Mouse (Mus musculus) spleen, adult 2 months (tissue): ENCODE results near the gene Aplp1.

Source experiments
- CTCF ChIP-seq: fragments of 200-500 bp; IDR thresholded peaks from 2 replicates; pipeline ENCODE4 v1.5.1; 2011; ENCODE audit warnings: mild to moderate bottlenecking, inconsistent platforms; ENCODE audit not compliant: insufficient read depth, insufficient read length, insufficient replicate concordance; ENCODE audit errors: extremely low read depth
- POLR2A ChIP-seq: fragments of 200-500 bp; IDR thresholded peaks from 2 replicates; pipeline ENCODE4 v1.6.1; 2011; ENCODE audit warnings: low read depth, low read length, inconsistent platforms

DNA sequence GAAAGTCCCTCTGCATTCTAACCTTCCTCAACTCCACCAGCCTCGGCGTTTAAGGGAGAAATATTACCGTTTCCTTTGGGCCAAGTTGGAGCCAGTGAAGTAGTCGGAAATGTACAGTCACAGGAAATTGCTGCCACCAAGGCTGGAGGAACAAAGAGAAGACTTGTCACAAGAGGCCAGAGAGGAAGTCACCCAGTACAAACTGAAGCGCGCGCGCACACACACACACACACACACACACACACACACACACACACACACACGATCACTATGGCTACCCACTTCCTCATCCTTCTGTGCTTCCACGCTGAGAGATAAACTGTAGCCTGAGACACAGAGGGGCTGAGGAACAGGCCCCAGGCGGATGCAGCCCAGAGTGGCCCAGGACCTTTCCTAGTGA lies 51.0 kb downstream of the Aplp1 start:
- no peak; the same call in none of the 2 replicates for TF ChIP-seq POLR2A
- no peak for TF ChIP-seq CTCF
